ENCODE assay signal across 13 mouse cellular contexts in genomic region chr12:85201830-85202147, GRCm38 (mm10). TPM values are rescaled to one million over a fixed set of nuclear protein-coding genes. Genes with fewer than 3 reads are reported as not detected.
DNase-seq lines count a peak whose midpoint lies in the region; ATAC-seq lines count a peak whose summit lies in the region.
"Had no signal": no experiment of that assay in that cellular context is flagged by ENCODE, and none has a peak within 500 bp of the region (broad histone marks: within the 10 kb centered on the region; RNA-seq: fewer than 3 reads in every experiment).

No protein-coding gene starts in this region.

- 75% methylated on average over 2 of the region's 2 CpGs for WGBS in lung, embryonic 15.5 days
- WGBS in embryonic facial prominence, embryonic 13.5 days, result 70% methylated on average over 2 of the region's 2 CpGs
- WGBS in hindbrain, embryonic 14.5 days, result 86% methylated on average over 2 of the region's 2 CpGs
- WGBS in midbrain, embryonic 15.5 days, result 64% methylated on average over 2 of the region's 2 CpGs

- H3K27ac ChIP-seq in lung, embryonic 15.5 days, result peak overlapping the region; percentile 63
- peak overlapping the region; percentile 77; the same call in 1 of the 2 replicates for H3K27ac ChIP-seq in embryonic facial prominence, embryonic 13.5 days
- H3K27ac ChIP-seq in hindbrain, embryonic 14.5 days, result peak overlapping the region; percentile 26; the same call in 1 of the 2 replicates
- H3K27ac ChIP-seq in midbrain, embryonic 15.5 days, result peak overlapping the region; percentile 62
- H3K27ac ChIP-seq: heart, embryonic 13.5 days; macrophage; stomach, postnatal 0 days had no signal

- ATAC-seq in lung, embryonic 15.5 days (ENCODE audit: borderline replicate concordance, extremely low read depth, low FRiP score, low TSS enrichment), result no peak
- no peak for ATAC-seq in embryonic facial prominence, embryonic 13.5 days (ENCODE audit: insufficient number of reproducible peaks, insufficient read depth, low FRiP score, low TSS enrichment, low read depth)
- no peak for ATAC-seq in hindbrain, embryonic 14.5 days (ENCODE audit: low FRiP score)
- ATAC-seq in midbrain, embryonic 15.5 days (replicated peaks), result no peak
- ATAC-seq: activated CD4-positive, CD25-positive, alpha-beta regulatory T cell, adult 4 months had no signal

- no peak overlapping the region for H3K4me2 ChIP-seq in lung, embryonic 15.5 days
- peak overlapping the region; percentile 44; the same call in 1 of the 2 replicates for H3K4me2 ChIP-seq in embryonic facial prominence, embryonic 13.5 days
- no peak overlapping the region for H3K4me2 ChIP-seq in hindbrain, embryonic 14.5 days (replicated peaks)
- H3K4me2 ChIP-seq in midbrain, embryonic 15.5 days, result no peak overlapping the region
- H3K4me2 ChIP-seq: heart, embryonic 13.5 days had no signal

- H3K4me3 ChIP-seq in lung, embryonic 15.5 days, result no peak overlapping the region
- no peak overlapping the region for H3K4me3 ChIP-seq in embryonic facial prominence, embryonic 13.5 days
- no peak overlapping the region for H3K4me3 ChIP-seq in hindbrain, embryonic 14.5 days (replicated peaks; ENCODE audit: low read length)
- H3K4me3 ChIP-seq in midbrain, embryonic 15.5 days, result no peak overlapping the region
- H3K4me3 ChIP-seq: heart, embryonic 13.5 days; neural tube, embryonic 12.5 days had no signal

- peaks cover 27% of the 10 kb centered on the region for H3K4me1 ChIP-seq in lung, embryonic 15.5 days
- H3K4me1 ChIP-seq in embryonic facial prominence, embryonic 13.5 days, result peaks cover 47% of the 10 kb centered on the region
- H3K4me1 ChIP-seq in hindbrain, embryonic 14.5 days (replicated peaks; ENCODE audit: control insufficient read depth, insufficient read depth, low read length), result no peaks in the 10 kb centered on the region; the same call in none of the 2 replicates
- H3K4me1 ChIP-seq in midbrain, embryonic 15.5 days, result peaks cover 18% of the 10 kb centered on the region

- H3K9ac ChIP-seq in lung, embryonic 15.5 days, result no peak overlapping the region
- no peak overlapping the region for H3K9ac ChIP-seq in embryonic facial prominence, embryonic 13.5 days
- no peak overlapping the region for H3K9ac ChIP-seq in hindbrain, embryonic 14.5 days
- H3K9ac ChIP-seq in midbrain, embryonic 15.5 days, result no peak overlapping the region
- H3K9ac ChIP-seq: neural tube, embryonic 12.5 days had no signal

- no peaks in the 10 kb centered on the region for H3K36me3 ChIP-seq in lung, embryonic 15.5 days
- no peaks in the 10 kb centered on the region for H3K36me3 ChIP-seq in embryonic facial prominence, embryonic 13.5 days
- H3K36me3 ChIP-seq in hindbrain, embryonic 14.5 days (replicated peaks; ENCODE audit: control insufficient read depth, insufficient read depth), result no peaks in the 10 kb centered on the region
- H3K36me3 ChIP-seq in midbrain, embryonic 15.5 days (replicated peaks), result no peaks in the 10 kb centered on the region
- H3K36me3 ChIP-seq: heart, embryonic 13.5 days; neural tube, embryonic 12.5 days had no signal

- no peaks in the 10 kb centered on the region for H3K27me3 ChIP-seq in lung, embryonic 15.5 days
- H3K27me3 ChIP-seq in embryonic facial prominence, embryonic 13.5 days, result peaks cover 29% of the 10 kb centered on the region
- H3K27me3 ChIP-seq in hindbrain, embryonic 14.5 days (ENCODE audit: control insufficient read depth, insufficient read depth, low read length), result no peaks in the 10 kb centered on the region
- H3K27me3 ChIP-seq in midbrain, embryonic 15.5 days (replicated peaks), result no peaks in the 10 kb centered on the region
- H3K27me3 ChIP-seq: neural tube, embryonic 12.5 days had no signal

- H3K9me3 ChIP-seq in lung, embryonic 15.5 days, result no peaks in the 10 kb centered on the region
- no peaks in the 10 kb centered on the region for H3K9me3 ChIP-seq in embryonic facial prominence, embryonic 13.5 days
- H3K9me3 ChIP-seq in hindbrain, embryonic 14.5 days (ENCODE audit: control insufficient read depth, low read length), result no peaks in the 10 kb centered on the region
- H3K9me3 ChIP-seq in midbrain, embryonic 15.5 days, result no peaks in the 10 kb centered on the region
- H3K9me3 ChIP-seq: heart, embryonic 13.5 days; neural tube, embryonic 12.5 days had no signal

- no peak for DNase-seq in lung, postnatal 4 days
- DNase-seq in hindbrain, embryonic 14.5 days (ENCODE audit: low spot score), result no peak
- no peak for DNase-seq in spleen, postnatal 10 days (ENCODE audit: low spot score in 2 of 2)
- DNase-seq in spleen, adult 18-20 months, result no peak
- no peak for DNase-seq in right cerebral cortex, adult 18-20 months

RNA-seq across cellular contexts. Expression of gene Eif2b2, which starts 17.5 kb away (rescaled TPM):
- polyA plus RNA-seq in lung, embryonic 15.5 days (2015; fragmentation: Nextera tagmentation; extraction: Ambion mirVana), result 88.2 and 94.9 TPM in 2 replicates
- 73.2 and 81.1 TPM in 2 replicates for polyA plus RNA-seq in embryonic facial prominence, embryonic 13.5 days (2015; fragmentation: Nextera tagmentation; extraction: Ambion mirVana)
- 68.6 and 77.6 TPM in 2 replicates for polyA plus RNA-seq in hindbrain, embryonic 14.5 days (2014; fragmentation: Nextera tagmentation; extraction: Ambion mirVana)
- polyA plus RNA-seq in midbrain, embryonic 15.5 days (2015; fragmentation: Nextera tagmentation; extraction: Ambion mirVana), result 78.2 and 88.8 TPM in 2 replicates

RNA-seq across cellular contexts. Expression of gene Pgf, which starts 24.2 kb away (rescaled TPM):
- polyA plus RNA-seq in lung, embryonic 15.5 days (2015; fragmentation: Nextera tagmentation; extraction: Ambion mirVana), result 10.8 and 12.7 TPM in 2 replicates
- 8.7 and 10.3 TPM in 2 replicates for polyA plus RNA-seq in embryonic facial prominence, embryonic 13.5 days (2015; fragmentation: Nextera tagmentation; extraction: Ambion mirVana)
- 7.9 and 8.3 TPM in 2 replicates for polyA plus RNA-seq in hindbrain, embryonic 14.5 days (2014; fragmentation: Nextera tagmentation; extraction: Ambion mirVana)
- polyA plus RNA-seq in midbrain, embryonic 15.5 days (2015; fragmentation: Nextera tagmentation; extraction: Ambion mirVana), result 7.2 and 8.7 TPM in 2 replicates
- polyA plus RNA-seq: activated CD4-positive, CD25-positive, alpha-beta regulatory T cell, adult 4 months had no signal

RNA-seq across cellular contexts. Expression of gene Rps6kl1, which starts 50.7 kb away (rescaled TPM):
- polyA plus RNA-seq in lung, embryonic 15.5 days (2015; fragmentation: Nextera tagmentation; extraction: Ambion mirVana), result 1.1 and 1.4 TPM in 2 replicates
- polyA plus RNA-seq in embryonic facial prominence, embryonic 13.5 days (2015; fragmentation: Nextera tagmentation; extraction: Ambion mirVana), result 0.78 and 1.1 TPM in 2 replicates
- 22.9 and 24.1 TPM in 2 replicates for polyA plus RNA-seq in hindbrain, embryonic 14.5 days (2014; fragmentation: Nextera tagmentation; extraction: Ambion mirVana)
- polyA plus RNA-seq in midbrain, embryonic 15.5 days (2015; fragmentation: Nextera tagmentation; extraction: Ambion mirVana), result 37.3 and 38.2 TPM in 2 replicates
- polyA plus RNA-seq: macrophage had no signal

Comparison
In these comparisons a context has a peak if more than half of its experiments do, and no peak if none do; other contexts are left out.
1. H3K27ac ChIP-seq: peak in every context shown above with its lines; median percentile 77 in embryonic facial prominence, embryonic 13.5 days; 63 in lung, embryonic 15.5 days; 62 in midbrain, embryonic 15.5 days; 26 in hindbrain, embryonic 14.5 days.